Mouse (Mus musculus): ENCODE results near the gene Larp6. TPM values are rescaled to one million over a fixed set of nuclear protein-coding genes. Genes with fewer than 3 reads are reported as not detected.

The Larp6 gene
- polyA plus RNA-seq, 1 experiment from 2014 or later: 0.11 TPM

GRCm38 (mm10) chr9:60692624-60693023 is 20.2 kb upstream of the Larp6 start:
- Histone ChIP-seq H3K27me3 (ENCODE audit: insufficient read depth, low read length) (no peaks in the 10 kb centered on the region), H3K9me3 (ENCODE audit: low read length) (no peaks in the 10 kb centered on the region), H3K4me1 (ENCODE audit: insufficient read depth) (peaks cover 5% of the 10 kb centered on the region), H3K4me2 (ENCODE audit: low read depth, low read length) (no peak overlapping the region), H3K4me3 (ENCODE audit: low read depth, low read length) (no peak overlapping the region), H3K36me3 (replicated peaks; ENCODE audit: insufficient read depth, low read length) (no peaks in the 10 kb centered on the region), H3K9ac (replicated peaks) (no peak overlapping the region), H3K27ac (ENCODE audit: low read depth) (no peak overlapping the region)
- ATAC-seq: no peak
- TF ChIP-seq EP300 (IDR thresholded peaks at IDR 0.05; ENCODE audit: low read depth) (no peak), CTCF (IDR thresholded peaks at IDR 0.05; ENCODE audit: low read depth) (no peak)
- WGBS (ENCODE audit: insufficient replicate concordance): 56% methylated on average over 4 of the region's 4 CpGs
- no peak for DNase-seq

- ATAC-seq: no peak
Measured at GRCm38 (mm10) chr9:60693986-60694385, 18.8 kb upstream of the Larp6 start.

GRCm38 (mm10) chr9:60696271-60696985 is 16.4 kb upstream of the Larp6 start:
- no peak for ATAC-seq
- H3K9me3 ChIP-seq (ENCODE audit: low read length): no peaks in the 10 kb centered on the region

More at GRCm38 (mm10) chr9:60693986-60694385, 18.8 kb upstream of the Larp6 start:
- H3K4me1 ChIP-seq (ENCODE audit: insufficient read depth): no peaks in the 10 kb centered on the region
- no peak for TF ChIP-seq EP300 (IDR thresholded peaks at IDR 0.05; ENCODE audit: low read depth)
- peak; percentile 56 for TF ChIP-seq CTCF (IDR thresholded peaks at IDR 0.05; ENCODE audit: low read depth)
- no peaks in the 10 kb centered on the region for H3K9me3 ChIP-seq (ENCODE audit: low read length)
- H3K27me3 ChIP-seq (ENCODE audit: insufficient read depth, low read length): no peaks in the 10 kb centered on the region
- no peak overlapping the region for H3K27ac ChIP-seq (ENCODE audit: low read depth)
- peak; percentile 30 for DNase-seq
- H3K36me3 ChIP-seq (replicated peaks; ENCODE audit: insufficient read depth, low read length): no peaks in the 10 kb centered on the region
- H3K9ac ChIP-seq (replicated peaks): no peak overlapping the region
- H3K4me2 ChIP-seq (ENCODE audit: low read depth, low read length): no peak overlapping the region
- no peak overlapping the region for H3K4me3 ChIP-seq (ENCODE audit: low read depth, low read length)
- 61% methylated on average over 2 of the region's 2 CpGs for WGBS (ENCODE audit: insufficient replicate concordance)

GRCm38 (mm10) chr9:60699581-60700231 is 13.1 kb upstream of the Larp6 start:
- H3K4me3 ChIP-seq (ENCODE audit: low read depth, low read length): no peak overlapping the region
- H3K27ac ChIP-seq (ENCODE audit: low read depth): no peak overlapping the region
- 73% methylated on average over 18 of the region's 18 CpGs for whole genome bisulfite sequencing (ENCODE audit: insufficient replicate concordance)
- no peak overlapping the region for H3K4me2 ChIP-seq (ENCODE audit: low read depth, low read length)
- H3K9me3 ChIP-seq (ENCODE audit: low read length): no peaks in the 10 kb centered on the region
- no peak for TF ChIP-seq EP300 (IDR thresholded peaks at IDR 0.05; ENCODE audit: low read depth)
- no peak for TF ChIP-seq CTCF (IDR thresholded peaks at IDR 0.05; ENCODE audit: low read depth)
- DNase-seq (no peak), ATAC-seq (no peak)
- no peak overlapping the region for H3K9ac ChIP-seq (replicated peaks)
- H3K27me3 ChIP-seq (ENCODE audit: insufficient read depth, low read length): no peaks in the 10 kb centered on the region
- no peaks in the 10 kb centered on the region for H3K36me3 ChIP-seq (replicated peaks; ENCODE audit: insufficient read depth, low read length)
- H3K4me1 ChIP-seq (ENCODE audit: insufficient read depth): no peaks in the 10 kb centered on the region

More at GRCm38 (mm10) chr9:60696271-60696985, 16.4 kb upstream of the Larp6 start:
- WGBS (ENCODE audit: insufficient replicate concordance): 64% methylated on average over 6 of the region's 6 CpGs
- TF ChIP-seq EP300 (IDR thresholded peaks at IDR 0.05; ENCODE audit: low read depth) (no peak), CTCF (IDR thresholded peaks at IDR 0.05; ENCODE audit: low read depth) (no peak)
- DNase-seq: no peak
- Histone ChIP-seq H3K36me3 (replicated peaks; ENCODE audit: insufficient read depth, low read length) (no peaks in the 10 kb centered on the region), H3K4me1 (ENCODE audit: insufficient read depth) (no peaks in the 10 kb centered on the region), H3K27me3 (ENCODE audit: insufficient read depth, low read length) (no peaks in the 10 kb centered on the region), H3K9ac (replicated peaks) (no peak overlapping the region), H3K4me3 (ENCODE audit: low read depth, low read length) (no peak overlapping the region), H3K27ac (ENCODE audit: low read depth) (no peak overlapping the region), H3K4me2 (ENCODE audit: low read depth, low read length) (no peak overlapping the region)

GRCm38 (mm10) chr9:60707594-60707993 is 5.2 kb upstream of the Larp6 start:
- Histone ChIP-seq H3K4me2 (ENCODE audit: low read depth, low read length) (no peak overlapping the region), H3K27me3 (ENCODE audit: insufficient read depth, low read length) (peaks cover 4% of the 10 kb centered on the region), H3K4me1 (ENCODE audit: insufficient read depth) (no peaks in the 10 kb centered on the region), H3K9me3 (ENCODE audit: low read length) (no peaks in the 10 kb centered on the region), H3K36me3 (replicated peaks; ENCODE audit: insufficient read depth, low read length) (no peaks in the 10 kb centered on the region), H3K4me3 (ENCODE audit: low read depth, low read length) (no peak overlapping the region), H3K27ac (ENCODE audit: low read depth) (no peak overlapping the region), H3K9ac (replicated peaks) (no peak overlapping the region)
- ATAC-seq (no peak), DNase-seq (no peak)
- no peak for TF ChIP-seq EP300 (IDR thresholded peaks at IDR 0.05; ENCODE audit: low read depth)
- no peak for TF ChIP-seq CTCF (IDR thresholded peaks at IDR 0.05; ENCODE audit: low read depth)
- 64% methylated on average over 2 of the region's 2 CpGs for WGBS (ENCODE audit: insufficient replicate concordance)

GRCm38 (mm10) chr9:60708606-60709005 is 4.2 kb upstream of the Larp6 start:
- H3K4me1 ChIP-seq (ENCODE audit: insufficient read depth): no peaks in the 10 kb centered on the region
- TF ChIP-seq CTCF (IDR thresholded peaks at IDR 0.05; ENCODE audit: low read depth) (no peak), EP300 (IDR thresholded peaks at IDR 0.05; ENCODE audit: low read depth) (no peak)
- H3K9me3 ChIP-seq (ENCODE audit: low read length): no peaks in the 10 kb centered on the region
- 79% methylated on average over 5 of the region's 5 CpGs for WGBS (ENCODE audit: insufficient replicate concordance)
- H3K4me2 ChIP-seq (ENCODE audit: low read depth, low read length): no peak overlapping the region
- H3K36me3 ChIP-seq (replicated peaks; ENCODE audit: insufficient read depth, low read length): no peaks in the 10 kb centered on the region
- peaks cover 14% of the 10 kb centered on the region for H3K27me3 ChIP-seq (ENCODE audit: insufficient read depth, low read length)
- no peak overlapping the region for H3K4me3 ChIP-seq (ENCODE audit: low read depth, low read length)
- H3K27ac ChIP-seq (ENCODE audit: low read depth): no peak overlapping the region
- ATAC-seq: no peak
- no peak for DNase-seq
- H3K9ac ChIP-seq (replicated peaks): no peak overlapping the region

Measured in liver, postnatal 0 days (tissue).